Mouse (Mus musculus) left cerebral cortex, postnatal 14 days (tissue): Measurements from ENCODE around the gene Olfr1471. TPM values are rescaled to one million over a fixed set of nuclear protein-coding genes. Genes with fewer than 3 reads are reported as not detected.
"Not testable (repeated sequence)": the region's sequence is repeated elsewhere in the genome, so short reads cannot be mapped to it uniquely, and the experiment has no call there.

Experiments
- DNase-seq, 2 experiments: peaks; one replicate each; pipeline ENCODE4 v3.0.0; 2021 to 2022; ENCODE audit warnings: low spot score in 2 of 2, mixed read lengths in 1 of 2
- intact Hi-C: fragments of 180-260 bp; cut with DNase I; formaldehyde crosslinking; loops from one replicate; pipeline ENCODE4 v1.15.1; 2025
- long read RNA-seq, 2 experiments: library from polyadenylated mRNA; stranded (forward); transcript quantifications; one replicate each; pipeline ENCODE4 v2.0.0; 2021
- total RNA-seq, 2 experiments: library from RNA; stranded (reverse); gene quantifications; 2 replicates each; pipeline ENCODE4 v1.2.3; 2021

The Olfr1471 gene
- not detected for total RNA-seq
- long read RNA-seq, experiment 1: 0 reads
- long read RNA-seq, experiment 2: 0 reads

DNA sequence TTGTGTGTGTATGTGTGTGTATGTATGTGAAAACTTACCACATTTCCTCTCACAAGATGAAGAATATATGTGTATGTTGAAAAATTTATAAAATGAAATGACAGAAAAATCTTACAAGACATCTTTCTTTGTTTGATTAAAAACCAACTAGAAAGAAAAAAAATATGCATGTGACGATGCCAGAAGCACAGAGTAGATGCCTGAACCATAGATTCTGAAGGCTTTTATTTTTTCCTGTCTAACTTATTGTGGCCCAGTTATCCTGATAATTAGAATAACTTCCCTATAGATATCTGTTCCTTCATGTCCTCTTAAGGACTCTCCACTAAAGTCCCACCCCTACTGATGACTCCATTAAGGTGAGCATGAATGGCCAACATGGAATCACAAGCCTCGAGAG lies at the start of gene Olfr1471:
TSS of gene Olfr1471 (plus strand) at position 301 of the 400 bp plus-strand sequence.
- DNase-seq, intact Hi-C loops: not testable (repeated sequence)

DNA sequence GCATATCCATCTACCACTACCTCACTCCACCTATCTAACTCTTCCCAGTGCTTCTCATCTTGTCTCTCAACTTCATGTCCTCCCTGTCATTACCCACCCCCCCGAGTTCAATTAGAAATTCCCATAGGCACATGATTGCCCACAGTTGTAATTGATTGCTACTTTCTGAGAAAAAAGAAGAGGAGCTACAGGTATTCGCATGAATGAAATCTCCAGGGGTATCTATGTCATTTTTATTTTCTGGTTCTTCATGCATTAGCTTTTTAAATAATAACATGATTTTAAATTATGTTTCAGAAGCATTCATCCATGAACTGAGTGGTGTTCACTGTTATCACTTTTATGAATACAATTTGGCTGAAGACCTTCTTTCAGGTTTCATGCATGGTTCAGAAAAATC lies 35.7 kb upstream of the Olfr1471 start, which contains the start of gene Olfr1469:
TSS of gene Olfr1469 (plus strand) at position 301 of the 400 bp plus-strand sequence.
- intact Hi-C loops: no loop called here
- DNase-seq: no peak

DNA sequence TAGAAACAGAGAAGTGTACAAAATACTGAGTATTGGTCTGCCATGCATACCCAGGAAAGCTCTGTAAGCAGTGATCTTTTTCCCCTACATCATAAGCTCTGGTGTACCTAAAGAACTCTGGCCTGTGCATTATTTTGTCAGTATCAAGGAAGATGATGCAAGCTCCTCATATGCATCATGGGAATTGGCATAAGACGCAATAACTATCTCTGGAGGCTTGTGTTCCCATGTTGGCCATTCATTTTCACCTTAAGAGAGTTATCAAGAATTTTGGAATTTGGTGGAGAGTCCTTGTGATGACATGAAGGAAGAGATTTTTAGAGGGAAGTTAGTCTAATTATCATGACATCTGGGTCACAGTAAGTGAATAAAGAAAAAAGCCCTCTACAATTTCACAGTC lies 12.8 kb downstream of the Olfr1471 start, which contains the start of gene Olfr1472:
TSS of gene Olfr1472 (minus strand) at position 101 of the 400 bp plus-strand sequence.
- intact Hi-C loops: no loop called here
- DNase-seq: no peak

DNA sequence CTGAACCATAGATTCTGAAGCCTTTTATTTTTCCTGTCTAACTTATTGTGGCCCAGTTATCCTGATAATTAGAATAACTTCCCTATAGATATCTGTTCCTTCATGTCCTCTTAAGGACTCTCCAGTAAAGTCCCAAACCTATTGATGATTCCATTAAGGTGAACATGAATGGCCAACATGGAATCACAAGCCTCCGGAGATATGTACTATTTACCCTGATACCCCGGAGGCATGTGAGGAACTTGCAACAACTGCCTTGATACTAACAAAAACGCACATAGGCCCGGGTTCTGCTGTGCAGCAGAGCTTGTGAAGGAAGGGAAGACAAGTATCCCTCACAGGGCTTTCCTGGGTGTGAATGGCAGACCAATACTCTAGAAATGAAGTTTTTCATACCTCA lies 26.1 kb downstream of the Olfr1471 start, which contains the start of gene Olfr1474:
TSS of gene Olfr1474 (plus strand) at position 301 of the 400 bp plus-strand sequence.
- DNase-seq, intact Hi-C loops: not testable (repeated sequence)

DNA sequence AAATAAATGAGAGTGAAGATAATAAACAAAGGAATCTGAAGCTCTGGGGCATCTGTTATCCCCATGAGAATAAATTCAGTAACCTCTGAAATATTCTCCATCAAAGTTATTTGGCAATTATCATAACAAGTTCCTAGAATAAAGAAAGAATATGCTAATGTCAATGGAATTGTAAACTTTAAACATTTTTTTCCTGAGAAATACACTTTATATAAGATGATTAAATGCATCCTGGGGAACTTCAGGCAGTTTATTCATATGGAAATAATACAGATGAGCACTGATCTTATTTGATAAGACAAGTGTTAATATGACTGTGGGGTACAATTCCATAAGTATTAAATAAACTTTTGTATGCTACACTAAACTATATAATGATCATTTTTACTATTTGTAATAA lies 36.9 kb downstream of the Olfr1471 start, which contains the start of gene Olfr1475:
TSS of gene Olfr1475 (minus strand) at position 101 of the 400 bp plus-strand sequence.
- no peak for DNase-seq
- intact Hi-C loops: no loop called here

DNA sequence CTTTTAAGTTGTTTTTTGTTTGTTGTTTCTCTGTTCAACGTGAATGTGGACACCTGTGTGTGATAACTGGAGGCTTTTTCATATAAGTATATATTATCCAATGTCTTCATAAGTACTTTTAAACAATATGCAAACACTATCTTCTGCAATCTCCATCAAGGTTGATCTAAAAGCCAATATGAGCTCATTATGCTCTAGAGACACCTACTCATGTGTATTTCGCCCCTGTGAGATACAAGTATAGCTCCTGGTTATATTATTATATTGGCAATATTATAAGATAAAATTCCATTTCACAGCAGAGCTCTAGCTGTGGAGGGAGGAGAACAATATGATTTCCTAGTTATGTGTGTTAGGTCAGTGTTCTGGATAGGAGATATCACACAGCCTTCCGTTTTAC lies 57.0 kb downstream of the Olfr1471 start, which contains the start of gene Olfr1477:
TSS of gene Olfr1477 (plus strand) at position 301 of the 400 bp plus-strand sequence.
- intact Hi-C loops: no loop called here
- no peak for DNase-seq

Other genes with a start within 250 kb of the Olfr1471 start
- gene Olfr1463, start 212.1 kb upstream of the Olfr1471 start, total RNA-seq: not detected
- not detected for gene Olfr1465, start 127.9 kb upstream of the Olfr1471 start, total RNA-seq
- gene Olfr1466, start 104.5 kb upstream of the Olfr1471 start, total RNA-seq: not detected
- gene Olfr1467, start 81.2 kb upstream of the Olfr1471 start, total RNA-seq: not detected
- gene Olfr1469, start 35.6 kb upstream of the Olfr1471 start, total RNA-seq: not detected
- not detected for gene Olfr1472, start 12.7 kb downstream of the Olfr1471 start, total RNA-seq
- not detected for gene Olfr1474, start 26.2 kb downstream of the Olfr1471 start, total RNA-seq
- not detected for gene Olfr1475, start 36.8 kb downstream of the Olfr1471 start, total RNA-seq
- not detected for gene Olfr1477, start 57.1 kb downstream of the Olfr1471 start, total RNA-seq
- gene Olfr1480, start 84.5 kb downstream of the Olfr1471 start, total RNA-seq: not detected
- gene Olfr1484, start 140.1 kb downstream of the Olfr1471 start, total RNA-seq: not detected
- not detected for gene Olfr1487, start 174.0 kb downstream of the Olfr1471 start, total RNA-seq
- not detected for gene Olfr1489, start 188.2 kb downstream of the Olfr1471 start, total RNA-seq
- not detected for gene Olfr1490, start 207.7 kb downstream of the Olfr1471 start, total RNA-seq